15 mouse cellular contexts compared by ENCODE assay signal in the genomic region with DNA sequence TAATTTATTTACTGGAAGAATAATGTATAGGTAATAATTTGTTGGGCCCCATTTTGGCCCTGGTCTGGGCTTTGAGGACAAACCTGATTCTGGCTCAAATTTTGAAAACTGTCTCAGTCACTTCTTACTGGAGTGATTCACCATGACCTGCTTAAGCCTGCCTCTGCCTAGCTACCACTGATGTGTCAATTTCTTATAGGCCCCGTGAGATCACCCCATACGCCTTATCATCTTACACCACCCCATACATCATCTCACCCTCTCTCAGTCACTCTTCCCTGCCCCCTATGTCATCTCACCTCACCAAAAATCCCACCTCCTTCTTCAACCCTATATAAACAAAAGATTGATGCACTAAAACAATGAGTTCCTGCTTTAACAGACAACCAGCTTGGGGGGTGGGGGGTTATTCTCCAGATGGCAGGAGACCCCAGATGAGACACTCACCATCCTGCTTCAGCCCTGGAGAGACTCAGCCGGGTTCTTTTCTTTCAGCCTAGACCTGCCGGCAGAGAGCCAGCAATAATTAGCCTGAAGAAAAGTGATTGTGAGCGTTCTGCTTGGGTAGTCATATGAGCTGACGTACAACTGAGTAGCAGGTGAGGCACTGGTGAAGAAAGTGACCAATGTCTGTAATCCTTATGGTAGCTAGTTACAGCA.
"Had no signal": no experiment of that assay in that cellular context is flagged by ENCODE, and none has a peak within 500 bp of the region (broad histone marks: within the 10 kb centered on the region; RNA-seq: fewer than 3 reads in every experiment).

No protein-coding gene starts in this region.

- H3K36me3 ChIP-seq: liver, embryonic 13.5 days; midbrain, embryonic 12.5 days had no signal

- H3K4me2 ChIP-seq: liver, embryonic 13.5 days; lung, embryonic 14.5 days; midbrain, embryonic 12.5 days had no signal

- DNase-seq: kidney, adult 18-20 months; kidney, postnatal 10 days; layer of hippocampus, postnatal 36 days; liver, embryonic 13.5 days; lung, embryonic 14.5 days; right cerebral cortex, postnatal 25 days; thymus, adult 2 months; thymus, postnatal 14 days; thymus, postnatal 4 days had no signal

- H3K4me3 ChIP-seq: left cerebral cortex, adult 2 months; liver, embryonic 13.5 days; midbrain, embryonic 12.5 days had no signal

- ATAC-seq: inflammation-experienced regulatory T-cells, adult 6 months; intestine, embryonic 16.5 days; lung, postnatal 0 days had no signal

- H3K27me3 ChIP-seq: liver, embryonic 13.5 days; midbrain, embryonic 12.5 days had no signal

- H3K27ac ChIP-seq: left cerebral cortex, adult 2 months; liver, embryonic 13.5 days; macrophage; midbrain, embryonic 12.5 days had no signal

- H3K9me3 ChIP-seq: liver, embryonic 13.5 days; midbrain, embryonic 12.5 days had no signal

- H3K4me1 ChIP-seq: liver, embryonic 13.5 days; midbrain, embryonic 12.5 days had no signal

- H3K9ac ChIP-seq: liver, embryonic 13.5 days; lung, embryonic 14.5 days; midbrain, embryonic 12.5 days had no signal
